Mouse (Mus musculus) lung, postnatal 0 days (tissue): ENCODE results near the gene Itln1.

Experiments
- CTCF ChIP-seq: IDR thresholded peaks from 2 replicates; pipeline ENCODE4 v1.5.1; 2016; ENCODE audit warnings: antibody characterized with exemption, mild to moderate bottlenecking
- EP300 ChIP-seq: IDR thresholded peaks from 2 replicates; pipeline ENCODE4 v1.6.1; 2016; ENCODE audit warnings: antibody characterized with exemption, mild to moderate bottlenecking, control low read depth

DNA sequence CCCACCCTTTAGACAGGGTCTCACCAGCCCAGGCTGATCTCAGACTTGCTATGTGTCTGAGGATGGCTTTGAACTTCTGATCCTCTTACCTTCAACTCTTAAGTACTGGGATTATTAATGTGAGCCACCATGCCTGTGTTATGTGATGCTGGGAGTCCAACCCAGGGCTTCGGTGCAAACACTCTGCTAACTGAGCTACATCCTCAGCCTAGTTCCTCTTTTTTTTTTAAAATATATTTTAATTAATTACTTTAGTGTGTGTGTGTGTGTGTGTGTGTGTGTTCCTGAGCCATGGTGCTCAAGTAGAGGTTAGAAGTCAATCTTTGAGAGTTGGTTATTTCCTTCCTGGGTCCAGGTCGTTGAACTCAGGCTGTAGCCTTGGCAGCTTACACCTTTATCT, 27.9 kb upstream of the Itln1 start:
- no peak for TF ChIP-seq CTCF
- no peak for TF ChIP-seq EP300
